Mouse (Mus musculus) kidney, embryonic 14.5 days (tissue): ENCODE measurements around the gene Lcn6. TPM values are rescaled to one million over a fixed set of nuclear protein-coding genes. Genes with fewer than 3 reads are reported as not detected.
"Not testable (repeated sequence)": the region's sequence is repeated elsewhere in the genome, so short reads cannot be mapped to it uniquely, and the experiment has no call there.

Source experiments
- ATAC-seq: fragments of 200-750 bp; cut with Nextera tagmentation; 2 replicates; pipeline ENCODE4 v1.8.0; 2017; ENCODE audit warnings: moderate number of reproducible peaks, mild to moderate bottlenecking, moderate TSS enrichment, moderate library complexity; ENCODE audit not compliant: low FRiP score, low TSS enrichment
- H3K27ac ChIP-seq: fragments of 300-500 bp; sonication (generic); 2 replicates; pipeline ENCODE4 v1.5.1; 2014; ENCODE audit warnings: low read depth, mild to moderate bottlenecking, low read length, moderate library complexity, mixed read lengths
- H3K27me3 ChIP-seq: fragments of 300-500 bp; sonication (generic); 2 replicates; pipeline ENCODE4 v1.6.1; 2014; ENCODE audit warnings: mild to moderate bottlenecking, low read length; ENCODE audit not compliant: control insufficient read depth, insufficient read depth
- H3K36me3 ChIP-seq: fragments of 300-500 bp; sonication (generic); 2 replicates; pipeline ENCODE4 v1.6.1; 2014; ENCODE audit warnings: low read length, mixed read lengths; ENCODE audit not compliant: control insufficient read depth, insufficient read depth
- H3K4me1 ChIP-seq: fragments of 300-500 bp; sonication (generic); 2 replicates; pipeline ENCODE4 v1.6.1; 2014; ENCODE audit warnings: low read length, mixed read lengths; ENCODE audit not compliant: control insufficient read depth, insufficient read depth
- H3K4me2 ChIP-seq: fragments of 300-500 bp; sonication (generic); replicated peaks from 2 replicates; pipeline ENCODE4 v1.6.1; 2014; ENCODE audit warnings: low read depth, mild to moderate bottlenecking, low read length
- H3K4me3 ChIP-seq: fragments of 300-500 bp; sonication (generic); 2 replicates; pipeline ENCODE4 v1.5.1; 2014; ENCODE audit warnings: mild to moderate bottlenecking, low read length
- H3K9ac ChIP-seq: fragments of 300-500 bp; sonication (generic); 2 replicates; pipeline ENCODE4 v1.6.1; 2014; ENCODE audit warnings: low read depth, mild to moderate bottlenecking, low read length, moderate library complexity
- H3K9me3 ChIP-seq: fragments of 300-500 bp; sonication (generic); 2 replicates; pipeline ENCODE4 v1.6.1; 2016; ENCODE audit warnings: low read length; ENCODE audit not compliant: control insufficient read depth
- WGBS: fragments of 180-500 bp; shearing (Covaris S2); extraction: QIAGEN DNeasy Blood & Tissue Kit; methylation state at CpG from one replicate; pipeline ENCODE4 v1.1.7; 2014; 5-methylcytosine and 5-hydroxymethylcytosine counted together
- polyA plus RNA-seq: library from polyadenylated mRNA; unstranded; fragments of >200 nt; fragmentation: Nextera tagmentation; extraction: Ambion mirVana; gene quantifications from 2 replicates; pipeline ENCODE4 v1.2.1, GENCODE M21; 2014

Gene Lcn6
- polyA plus RNA-seq, 1 experiment from 2014 or later: not detected

DNA sequence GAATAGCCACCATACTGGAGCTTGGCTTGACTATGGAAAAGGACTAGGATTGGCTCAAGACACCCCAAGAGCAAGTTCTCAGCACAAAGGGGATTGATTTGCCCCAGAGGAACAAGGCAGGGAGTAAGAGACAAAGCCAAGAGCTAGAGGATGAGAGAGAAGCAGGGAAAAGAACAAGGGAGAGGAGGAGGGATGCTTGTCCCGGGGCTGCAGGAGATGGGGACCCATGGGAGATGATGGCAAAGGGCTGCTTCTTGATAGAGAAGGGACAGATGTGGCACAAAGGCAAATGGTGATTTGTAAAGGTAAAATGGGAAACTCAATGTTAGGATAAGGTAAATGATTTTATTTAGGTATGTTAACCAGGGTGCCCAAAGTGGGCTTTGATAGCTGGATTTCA lies 32.5 kb downstream of the Lcn6 start:
- not testable (repeated sequence) for H3K4me1 ChIP-seq, ATAC-seq, H3K27me3 ChIP-seq, H3K36me3 ChIP-seq, H3K4me3 ChIP-seq, H3K9me3 ChIP-seq, H3K4me2 ChIP-seq, H3K9ac ChIP-seq, H3K27ac ChIP-seq
- 94% methylated on average over 1 of the region's 1 CpGs for WGBS

DNA sequence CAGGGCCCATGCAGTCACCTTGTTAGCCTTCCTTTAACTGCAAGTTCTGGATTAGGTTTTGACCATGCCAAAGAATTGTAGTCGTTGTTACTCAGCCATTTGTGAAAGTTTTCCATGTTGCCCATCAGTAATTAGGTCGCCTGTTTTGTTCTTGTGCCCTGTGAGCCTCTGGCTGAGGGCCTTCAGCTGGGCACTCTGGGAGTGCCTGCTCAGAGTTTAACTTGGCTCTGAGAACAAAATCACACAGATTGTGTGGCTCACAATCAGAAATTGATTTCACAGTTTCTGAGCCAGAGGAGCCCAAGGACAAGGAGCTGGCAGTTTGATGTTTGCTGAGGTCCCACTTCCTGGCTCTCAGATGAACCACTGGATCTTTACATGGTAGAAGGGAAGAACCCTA lies 33.2 kb downstream of the Lcn6 start:
- not testable (repeated sequence) for H3K4me3 ChIP-seq, H3K36me3 ChIP-seq, H3K27me3 ChIP-seq, H3K9me3 ChIP-seq, H3K27ac ChIP-seq, ATAC-seq, H3K4me1 ChIP-seq, H3K4me2 ChIP-seq, H3K9ac ChIP-seq
- WGBS: 70% methylated on average over 2 of the region's 2 CpGs

DNA sequence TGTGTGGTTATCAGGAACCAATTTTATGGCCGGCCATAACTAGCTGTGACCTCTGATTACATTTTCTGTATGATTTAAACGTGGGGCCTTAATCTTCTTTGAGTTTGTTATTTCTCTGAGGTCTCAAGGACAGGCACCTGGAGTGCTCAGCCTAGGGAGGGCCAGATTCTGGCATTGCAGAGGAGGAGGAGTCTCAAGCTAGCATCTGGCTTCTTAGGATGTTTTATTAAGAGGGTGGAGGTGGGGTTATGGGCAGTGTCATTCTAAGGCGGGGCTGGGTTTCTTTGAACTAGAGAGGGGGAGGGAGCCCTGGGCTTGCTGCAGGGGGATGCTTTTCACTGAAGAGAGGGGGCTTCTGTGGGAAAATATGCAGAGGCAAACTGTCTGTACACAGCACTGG lies 35.1 kb downstream of the Lcn6 start:
- not testable (repeated sequence) for H3K9me3 ChIP-seq, H3K27ac ChIP-seq, H3K9ac ChIP-seq, H3K4me2 ChIP-seq, H3K4me3 ChIP-seq, H3K36me3 ChIP-seq, H3K27me3 ChIP-seq, H3K4me1 ChIP-seq
- ATAC-seq: peak; percentile 60; the same call in 1 of the 2 replicates
- 18% methylated on average over 3 of the region's 3 CpGs for WGBS

DNA sequence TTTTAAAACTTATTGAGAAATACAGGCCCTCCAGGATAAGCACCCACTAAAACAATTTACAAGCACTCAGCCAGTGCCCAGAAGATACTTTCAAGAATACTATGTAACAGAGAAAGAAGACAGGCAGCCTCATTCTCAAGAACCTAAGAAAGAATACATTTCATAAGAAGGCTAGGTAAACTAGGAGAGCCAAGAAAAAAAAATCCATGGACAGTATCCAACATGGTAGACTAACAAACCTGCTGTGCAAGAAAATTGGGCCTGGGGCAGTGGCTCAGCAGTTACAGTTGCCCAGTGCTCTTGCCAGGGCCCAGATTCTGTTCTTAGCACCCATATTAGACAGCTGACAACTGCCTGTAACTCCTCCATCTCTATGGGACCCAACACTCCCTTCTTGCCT lies 40.6 kb downstream of the Lcn6 start:
- no peaks in the 10 kb centered on the region for H3K27me3 ChIP-seq
- no peak overlapping the region for H3K4me2 ChIP-seq
- no peaks in the 10 kb centered on the region for H3K36me3 ChIP-seq
- no peak overlapping the region for H3K4me3 ChIP-seq
- ATAC-seq: no peak
- H3K27ac ChIP-seq: no peak overlapping the region
- no peaks in the 10 kb centered on the region for H3K9me3 ChIP-seq
- H3K4me1 ChIP-seq: no peaks in the 10 kb centered on the region
- no peak overlapping the region for H3K9ac ChIP-seq

Other genes starting within 250 kb of the Lcn6 start
- gene Abca2, start 248.1 kb upstream of the Lcn6 start, polyA plus RNA-seq: 8.1 and 11.2 TPM in 2 replicates
- gene Clic3, start 219.9 kb upstream of the Lcn6 start, polyA plus RNA-seq: 0.57 and 1.2 TPM in 2 replicates
- 23.5 and 23.9 TPM in 2 replicates for gene Paxx, start 215.7 kb upstream of the Lcn6 start, polyA plus RNA-seq
- 1.1 and 1.5 TPM in 2 replicates for gene Ptgds, start 206.7 kb upstream of the Lcn6 start, polyA plus RNA-seq
- gene Lcn12, start 182.9 kb upstream of the Lcn6 start, polyA plus RNA-seq: not detected in 2 replicates
- gene Fbxw5, start 176.0 kb upstream of the Lcn6 start, polyA plus RNA-seq: 58.1 and 87.6 TPM in 2 replicates
- 7.9 and 9.8 TPM in 2 replicates for gene C8g, start 175.1 kb upstream of the Lcn6 start, polyA plus RNA-seq
- 30.2 and 34.0 TPM in 2 replicates for gene Traf2, start 129.8 kb upstream of the Lcn6 start, polyA plus RNA-seq
- 314 and 436 TPM in 2 replicates for gene Edf1, start 118.9 kb upstream of the Lcn6 start, polyA plus RNA-seq
- 3.3 and 7.5 TPM in 2 replicates for gene Mamdc4, start 101.9 kb upstream of the Lcn6 start, polyA plus RNA-seq
- gene Phpt1, start 101.6 kb upstream of the Lcn6 start, polyA plus RNA-seq: 229 and 294 TPM in 2 replicates
- 0.07 and 0.18 TPM in 2 replicates for gene Ajm1, start 95.0 kb upstream of the Lcn6 start, polyA plus RNA-seq
- gene Rabl6, start 68.3 kb upstream of the Lcn6 start, polyA plus RNA-seq: 59.6 and 81.1 TPM in 2 replicates
- gene Ccdc183, start 59.1 kb upstream of the Lcn6 start, polyA plus RNA-seq: 0.23 and 0.29 TPM in 2 replicates
- 24.3 and 35.0 TPM in 2 replicates for gene Tmem141, start 54.8 kb upstream of the Lcn6 start, polyA plus RNA-seq
- 1.6 and 1.9 TPM in 2 replicates for gene Fcna, start 48.8 kb upstream of the Lcn6 start, polyA plus RNA-seq
- gene Lcn8, start 23.7 kb upstream of the Lcn6 start, polyA plus RNA-seq: not detected in 2 replicates
- gene Lcn5, start 18.8 kb upstream of the Lcn6 start, polyA plus RNA-seq: not detected in 2 replicates
- not detected in 2 replicates for gene Lcn10, start 5.9 kb downstream of the Lcn6 start, polyA plus RNA-seq
- not detected in 2 replicates for gene Obp2a, start 23.3 kb downstream of the Lcn6 start, polyA plus RNA-seq
- 83.2 and 93.7 TPM in 2 replicates for gene Bmyc, start 30.0 kb downstream of the Lcn6 start, polyA plus RNA-seq
- gene Obp2b, start 60.2 kb downstream of the Lcn6 start, polyA plus RNA-seq: not detected in 2 replicates
- gene Lcn3, start 88.8 kb downstream of the Lcn6 start, polyA plus RNA-seq: 0.45 TPM in 1 of 2 replicates, not detected in the other
- not detected in 2 replicates for gene Lcn11, start 100.2 kb downstream of the Lcn6 start, polyA plus RNA-seq
- not detected in 2 replicates for gene Gm13539, start 105.5 kb downstream of the Lcn6 start, polyA plus RNA-seq
- not detected in 2 replicates for gene Glt6d1, start 139.1 kb downstream of the Lcn6 start, polyA plus RNA-seq
- not detected in 2 replicates for gene Lcn9, start 146.4 kb downstream of the Lcn6 start, polyA plus RNA-seq
- not detected in 2 replicates for gene Sohlh1, start 170.5 kb downstream of the Lcn6 start, polyA plus RNA-seq
- 0.07 and 0.67 TPM in 2 replicates for gene Kcnt1, start 186.9 kb downstream of the Lcn6 start, polyA plus RNA-seq